Mouse (Mus musculus): ENCODE measurements at regions not wholly inside any gene's neighbourhood (a gene's known extent, or its start where the extent isn't known, plus 50 kb on each side); places are given as distances from the start of the nearest gene placed in this dataset.
A peak's percentile ranks its signal among the peaks of the same experiment; 100 is the strongest.
"Not testable (repeated sequence)": the region's sequence is repeated elsewhere in the genome, so short reads cannot be mapped to it uniquely, and the experiment has no call there.

DNA sequence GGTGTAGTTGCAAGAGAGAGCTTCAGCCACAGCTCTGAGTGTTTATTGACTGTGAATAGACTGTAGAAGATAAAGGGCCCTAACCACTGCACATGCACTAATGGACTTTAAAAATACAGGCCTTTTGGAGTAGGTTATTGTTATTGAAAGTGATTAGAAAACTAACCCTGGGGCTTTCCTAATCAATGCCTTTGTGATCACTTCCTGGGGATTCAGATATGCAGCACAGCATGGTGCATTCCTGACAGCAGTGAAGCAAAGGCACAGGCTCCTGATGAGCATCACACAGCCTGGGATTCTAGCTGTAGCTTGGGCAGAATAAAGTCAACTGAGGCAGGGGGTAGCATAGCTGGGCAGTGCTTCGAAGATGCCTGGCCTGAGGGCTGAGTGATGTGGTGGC is 87.3 kb downstream of the Gm11077 start:
- DNase-seq: no peak

GRCm38 (mm10) chr6:140816831-140817230 is 87.7 kb downstream of the Gm11077 start:
- no peak for DNase-seq

GRCm38 (mm10) chr6:140819451-140819878 is 90.4 kb downstream of the Gm11077 start:
- no peak for DNase-seq

- DNase-seq: no peak
Measured at GRCm38 (mm10) chr6:140826522-140826921, 97.4 kb downstream of the Gm11077 start.

GRCm38 (mm10) chr6:140827651-140828050 is 98.6 kb downstream of the Gm11077 start:
- no peak for DNase-seq

DNA sequence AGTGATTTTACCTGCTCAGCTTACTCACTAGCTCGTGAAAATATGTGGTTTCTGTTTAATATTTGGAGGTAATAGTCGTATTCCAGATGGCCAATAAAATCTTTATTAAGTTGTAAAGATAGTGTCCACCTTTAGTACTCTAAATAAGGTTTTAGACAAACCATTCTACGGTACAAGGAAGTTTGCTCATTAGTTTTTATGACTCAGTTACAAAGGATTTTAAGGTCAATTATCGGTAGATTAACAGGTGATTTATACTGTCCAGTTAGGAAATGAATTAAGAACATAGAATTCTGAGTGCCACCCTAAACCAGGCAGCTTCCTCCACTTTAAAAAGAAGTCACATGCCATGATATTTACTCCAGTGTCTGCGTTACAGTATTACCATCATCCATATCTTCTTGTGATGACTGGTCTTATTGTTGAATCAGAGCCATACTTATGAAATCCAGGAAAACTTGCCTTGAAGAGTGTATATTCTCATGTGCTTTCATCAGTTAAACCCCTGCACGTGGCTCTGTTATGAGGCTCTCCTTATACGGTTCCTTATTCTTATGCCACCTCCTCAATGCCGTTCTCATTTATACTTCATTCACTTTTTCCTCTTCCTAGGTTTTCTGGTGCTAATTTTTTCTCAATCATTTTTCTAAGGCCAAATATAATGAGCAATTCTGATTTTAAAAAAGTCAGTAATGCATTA is 114.4 kb downstream of the Gm11077 start:
- no peak for DNase-seq

GRCm38 (mm10) chr6:140847165-140847564 is 118.1 kb downstream of the Gm11077 start:
- DNase-seq: no peak

DNA sequence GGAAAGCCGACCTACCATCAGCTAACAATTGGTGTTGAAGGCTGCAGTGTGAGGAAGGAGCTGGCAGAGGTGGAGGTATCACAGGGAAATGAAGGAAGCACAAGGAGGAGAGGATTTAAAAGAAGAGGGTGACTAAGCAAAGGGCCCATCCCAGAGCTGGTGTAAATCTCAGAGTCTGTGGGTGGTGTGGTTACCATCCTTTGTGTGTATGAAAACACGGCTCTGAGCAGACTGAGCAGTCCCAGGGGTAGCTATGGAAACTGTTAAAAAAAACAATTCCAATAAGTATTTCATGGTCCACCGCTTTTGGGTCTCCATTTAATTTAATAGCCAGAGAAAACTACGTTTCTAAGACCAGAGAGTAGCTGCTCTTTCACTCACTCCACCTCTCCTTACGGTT is 123.3 kb downstream of the Gm11077 start:
- no peak for DNase-seq

GRCm38 (mm10) chr6:140853508-140853907 is 124.4 kb downstream of the Gm11077 start:
- DNase-seq: peak; percentile 64

DNA sequence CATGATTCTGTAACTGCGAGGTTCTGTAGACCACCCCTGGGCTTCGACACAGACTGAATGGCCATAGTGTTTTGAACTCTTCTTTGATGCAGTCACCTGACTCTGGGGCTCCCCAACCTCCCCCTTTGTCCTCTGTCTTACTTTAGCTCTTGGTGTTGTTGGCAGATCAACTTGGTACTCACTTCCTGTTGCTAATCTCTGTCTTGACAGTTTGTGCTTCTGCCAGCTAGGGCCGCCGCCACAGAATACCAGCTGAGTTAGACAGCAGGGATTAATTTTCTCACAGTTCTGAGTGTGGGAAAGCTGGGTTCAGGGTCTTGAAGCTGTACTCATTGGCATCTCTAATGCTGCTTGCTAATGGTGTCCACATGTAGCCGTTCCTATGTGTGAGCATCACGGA is 125.6 kb downstream of the Gm11077 start:
- DNase-seq: no peak

DNA sequence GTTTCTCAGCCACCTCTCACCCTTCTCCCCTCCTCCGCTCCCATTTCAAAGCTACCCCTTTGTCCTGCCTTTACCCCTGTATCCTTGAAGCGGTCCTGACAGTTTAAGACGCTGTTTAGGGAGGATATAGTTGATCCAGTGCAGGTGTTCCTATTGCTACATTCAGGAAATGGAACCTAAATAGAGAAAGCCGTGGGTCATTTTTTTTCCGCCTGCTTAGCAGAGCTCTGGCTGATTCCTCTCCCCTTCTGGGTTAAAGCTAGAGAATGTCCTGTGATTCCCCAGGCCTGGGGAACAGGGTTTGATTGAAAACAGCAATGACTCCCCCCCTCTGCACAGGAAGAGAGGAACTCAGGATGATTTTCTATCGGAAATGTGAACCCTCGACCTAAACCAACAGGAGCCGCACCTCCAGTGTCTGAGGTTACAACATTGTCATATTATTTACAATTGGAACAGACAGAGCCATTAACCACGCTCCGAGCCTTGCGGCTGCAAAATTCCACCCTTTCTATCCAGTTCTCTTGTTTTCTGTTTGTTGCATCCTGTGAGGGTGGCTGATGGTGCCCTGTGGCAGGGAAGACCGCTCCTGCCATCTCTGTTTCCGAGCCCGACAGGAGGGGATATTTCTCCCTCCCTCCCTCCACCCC is 127.5 kb downstream of the Gm11077 start:
- peak; percentile 29 for DNase-seq

DNA sequence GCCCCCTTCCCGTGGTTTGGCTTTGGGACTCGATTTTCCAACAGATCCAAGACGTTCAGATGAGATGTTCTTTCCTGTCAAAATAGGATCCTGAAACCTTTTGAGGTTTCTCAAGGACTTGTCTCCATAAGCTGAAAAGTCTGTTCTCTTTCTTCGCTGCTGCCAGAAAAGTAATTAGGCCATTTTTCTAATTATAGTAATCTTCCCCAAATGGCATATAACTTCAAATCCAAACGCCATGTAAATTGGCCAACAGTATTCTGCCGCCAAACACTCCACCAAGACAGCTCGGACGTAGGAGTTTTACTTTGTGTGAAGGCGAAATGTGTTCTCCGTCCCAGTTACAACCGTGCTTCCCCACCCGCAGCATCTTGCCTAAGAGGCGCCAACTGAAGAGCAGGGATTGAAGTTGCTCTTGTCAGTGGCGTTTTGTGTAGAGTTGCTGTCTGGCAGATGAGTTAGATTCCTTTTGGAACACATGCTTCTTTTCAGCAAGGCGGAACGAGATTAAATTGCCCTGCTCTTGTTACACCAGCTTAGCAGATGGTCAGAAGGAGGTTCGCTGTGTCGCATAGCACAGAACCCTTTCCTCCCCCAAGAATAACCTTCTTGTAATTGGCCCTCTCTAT is 128.1 kb downstream of the Gm11077 start:
- DNase-seq: peak; percentile 69

DNA sequence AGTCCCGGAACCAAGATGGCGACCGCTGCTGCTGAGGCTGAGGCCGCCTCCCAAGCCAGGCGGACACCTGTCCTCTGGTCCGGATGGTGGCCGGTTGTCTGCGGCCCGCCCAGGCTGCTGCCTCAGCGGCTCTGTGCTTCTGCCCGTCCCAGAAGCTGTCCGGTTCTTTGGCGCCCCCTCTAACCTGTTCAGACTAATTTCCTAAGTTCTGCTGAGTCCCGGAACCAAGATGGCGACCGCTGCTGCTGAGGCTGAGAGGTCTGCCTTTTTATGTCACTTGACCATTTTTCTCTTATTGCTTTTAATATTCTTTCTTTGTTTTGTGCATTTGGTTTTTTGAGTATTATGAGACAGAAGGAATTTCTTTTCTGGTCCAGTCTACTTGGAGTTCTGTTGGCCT is 140.4 kb downstream of the Gm11077 start:
- not testable (repeated sequence) for DNase-seq

- no peak for DNase-seq
Measured at GRCm38 (mm10) chr6:140874831-140875230, 145.7 kb downstream of the Gm11077 start.

DNA sequence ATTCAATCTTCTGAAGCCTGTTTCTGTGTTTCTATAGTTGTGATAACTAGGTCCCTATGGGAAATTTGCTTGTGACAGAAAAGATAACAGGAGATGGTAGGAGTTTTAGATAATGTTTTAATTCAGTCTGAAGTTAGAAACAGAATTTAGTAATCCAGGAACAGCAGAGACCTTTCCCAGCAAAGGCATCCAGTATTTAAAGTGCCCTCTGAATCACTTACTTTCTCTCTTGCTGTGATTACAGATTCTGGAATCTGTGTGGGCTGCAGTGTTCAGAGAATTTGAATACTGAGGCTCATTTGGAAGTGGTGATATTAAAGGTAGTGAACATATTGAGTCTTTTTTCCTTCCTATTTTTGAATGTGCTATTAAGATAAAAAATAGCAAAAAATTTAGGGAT is 154.6 kb downstream of the Gm11077 start:
- DNase-seq: no peak

DNA sequence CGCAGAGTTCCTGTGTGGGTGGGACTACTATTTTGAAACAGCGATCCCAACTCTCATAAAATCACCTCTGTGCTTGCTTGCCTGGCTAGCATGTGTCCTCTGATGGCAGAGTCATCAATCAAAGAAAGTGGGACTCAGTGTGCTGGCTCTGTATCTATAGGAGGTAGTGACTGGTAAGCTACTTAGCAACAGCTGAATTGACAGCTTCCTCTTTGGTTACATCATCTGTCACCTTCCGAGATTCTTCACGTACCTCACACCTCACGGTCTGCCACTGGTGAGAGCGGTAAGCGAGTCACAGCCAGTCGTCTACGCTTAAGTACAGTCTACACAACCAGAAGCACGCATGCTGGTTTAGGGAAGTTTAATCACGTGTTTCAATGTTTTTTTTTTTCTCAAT is 159.5 kb downstream of the Gm11077 start:
- no peak for DNase-seq

DNA sequence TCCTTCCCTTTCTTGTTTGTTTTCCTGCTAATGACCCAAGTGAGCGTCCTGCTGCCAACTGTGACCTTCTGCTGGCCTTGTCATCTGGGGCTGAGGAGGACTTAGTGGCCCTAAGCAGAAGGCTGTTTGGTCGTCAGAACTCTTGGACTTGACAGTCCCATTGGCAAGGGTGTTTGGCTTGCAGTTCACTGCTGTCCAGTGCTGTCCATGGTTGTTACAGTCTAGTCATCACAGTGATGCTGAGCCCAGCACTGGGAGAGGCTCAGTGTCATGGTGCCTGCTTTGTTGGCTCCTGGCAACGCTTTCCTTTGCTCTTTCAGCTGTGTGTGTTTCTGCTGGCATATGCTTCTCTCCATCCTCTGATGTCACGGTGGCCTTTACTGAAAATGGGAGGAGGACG is 161.0 kb downstream of the Gm11077 start:
- no peak for DNase-seq

DNA sequence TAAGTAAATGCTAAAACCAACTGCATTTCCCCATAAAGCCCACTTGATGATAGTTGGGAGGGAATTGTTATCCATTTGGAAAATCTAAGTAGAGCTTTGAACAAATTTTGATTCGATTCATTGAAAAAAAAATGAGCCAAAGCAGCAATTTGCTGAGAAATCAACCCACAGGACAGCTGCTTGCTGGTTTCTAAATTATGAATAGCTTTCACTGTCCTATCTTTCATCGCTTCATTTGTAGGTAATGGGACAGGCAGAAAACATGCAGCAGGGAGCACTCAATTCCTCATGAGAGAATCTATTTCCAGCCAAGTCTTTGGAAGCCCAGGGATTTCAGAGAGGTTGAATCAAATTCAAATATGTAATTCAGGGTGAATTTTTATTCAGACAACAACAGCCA is 161.5 kb downstream of the Gm11077 start:
- DNase-seq: no peak

DNA sequence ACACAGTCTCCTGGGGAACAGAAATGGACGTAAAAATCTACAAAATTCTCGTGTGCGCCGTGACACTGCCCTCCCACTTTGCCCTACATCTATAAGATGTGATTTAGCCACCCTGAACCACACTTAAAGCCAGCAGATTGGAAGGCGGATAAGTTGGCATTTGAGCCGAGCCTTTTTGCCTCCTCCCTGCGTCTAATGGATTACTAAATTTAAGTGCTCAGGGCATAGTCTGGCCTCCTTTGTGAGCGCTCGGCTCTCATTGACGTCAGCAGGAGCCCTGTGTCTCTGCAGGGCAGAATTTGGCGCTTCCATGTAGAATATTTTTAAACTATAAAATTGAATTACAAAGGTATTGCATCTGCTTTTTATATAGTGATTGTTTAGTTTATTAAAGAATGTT is 165.4 kb downstream of the Gm11077 start:
- DNase-seq: peak; percentile 65

- DNase-seq: peak; percentile 11
Measured at GRCm38 (mm10) chr6:140895441-140895840, 166.4 kb downstream of the Gm11077 start.

- peak; percentile 5 for DNase-seq
Measured at GRCm38 (mm10) chr6:140897111-140897510, 168.0 kb downstream of the Gm11077 start.

DNA sequence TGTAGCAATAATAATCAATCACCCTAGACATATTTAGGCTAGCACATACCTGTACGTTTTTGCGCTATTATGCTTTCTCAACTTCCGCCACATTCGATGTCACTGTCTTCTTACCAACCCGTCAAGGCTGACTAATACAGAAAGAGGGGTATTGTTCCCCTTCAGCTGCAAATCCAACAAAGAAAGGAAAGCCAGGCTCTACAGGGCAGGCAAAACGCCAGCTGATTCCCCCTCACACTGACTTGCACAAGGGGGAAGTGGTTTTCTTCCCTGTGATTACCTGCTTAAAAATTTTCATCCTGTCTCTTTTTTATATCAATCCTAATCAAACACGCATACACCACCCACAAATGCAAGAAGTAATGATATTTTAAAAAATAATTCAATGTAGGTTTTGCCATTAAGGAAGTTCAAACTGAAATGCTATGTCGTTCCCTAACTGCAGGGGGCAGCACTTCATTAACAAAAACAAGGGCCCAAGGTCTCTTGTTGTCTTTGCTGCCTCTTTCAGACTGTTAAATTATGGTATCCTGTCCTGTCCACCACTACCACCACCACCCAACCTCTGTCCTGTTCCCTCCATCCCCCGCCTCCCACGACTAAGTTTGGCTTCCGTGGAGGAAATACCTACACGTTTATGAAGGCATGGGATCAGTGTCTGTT is 195.4 kb downstream of the Gm11077 start:
- peak; percentile 63 for DNase-seq

DNA sequence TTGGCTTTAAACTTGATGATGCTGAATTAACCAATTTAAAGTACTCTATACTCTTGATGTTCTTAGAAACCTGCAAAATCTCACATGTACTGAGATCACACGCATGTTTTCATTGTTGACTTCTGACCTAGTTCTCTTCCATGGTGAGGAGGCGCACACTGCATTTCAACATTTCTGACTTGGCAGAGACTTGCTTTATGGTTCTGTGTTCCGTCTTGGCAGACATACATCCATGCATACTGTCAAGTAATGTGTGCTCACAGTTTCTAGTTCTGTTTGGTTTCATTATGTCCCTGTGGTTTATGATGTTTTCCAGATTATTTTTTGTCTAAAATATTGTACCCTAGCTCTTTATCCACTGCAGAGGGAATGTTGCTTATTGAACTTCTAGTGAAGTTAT is 198.5 kb downstream of the Gm11077 start:
- no peak for DNase-seq

DNA sequence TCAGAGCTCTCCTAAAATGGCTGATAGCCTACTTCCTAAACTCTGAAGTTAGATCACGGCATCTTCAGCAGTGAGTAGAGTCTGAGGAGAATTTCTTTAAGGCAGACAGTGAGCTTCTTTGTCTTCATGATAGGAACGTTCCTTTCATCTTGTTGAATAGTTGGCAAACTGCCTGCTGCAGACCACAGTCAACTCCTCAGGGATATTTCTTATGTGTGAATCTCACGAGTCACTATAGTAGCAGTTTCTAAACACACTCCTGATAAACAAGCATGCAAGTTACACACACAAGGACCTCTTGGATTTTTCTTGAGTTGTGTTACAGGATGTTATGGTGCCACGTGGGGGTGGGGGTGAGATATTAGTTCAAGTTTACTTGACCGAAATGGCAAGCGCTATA is 205.2 kb downstream of the Gm11077 start:
- no peak for DNase-seq

Measured in cerebellum, adult 9-10 months (tissue).